Mouse (Mus musculus): ENCODE measurements around the gene Tectb.

DNA sequence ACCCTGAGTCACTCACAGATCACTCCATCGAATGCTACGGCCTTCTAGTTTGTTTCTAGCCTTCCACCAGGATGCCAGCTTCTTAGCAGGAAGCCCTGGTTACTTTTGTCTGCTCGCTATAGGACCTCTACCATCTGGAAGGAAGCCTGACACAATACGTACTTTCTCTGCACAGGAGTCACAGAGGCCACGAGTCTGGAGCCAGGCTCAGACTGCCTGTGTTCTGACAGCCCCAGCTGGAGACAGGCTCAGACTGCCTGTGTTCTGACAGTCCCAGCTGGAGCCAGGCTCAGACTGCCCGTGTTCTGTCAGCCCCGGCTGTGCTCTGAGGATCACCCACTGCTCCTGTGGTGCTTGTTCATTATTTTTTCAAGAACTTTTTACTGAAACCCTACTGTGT, 42.6 kb upstream of the Tectb start:
- TF ChIP-seq EP300 (IDR thresholded peaks at IDR 0.05; ENCODE audit: low read depth in 1 of 2, low read length in 2 of 2) (no peak), JUND (IDR thresholded peaks at IDR 0.05; ENCODE audit: low read depth, low read length) (no peak), ZKSCAN1 (IDR thresholded peaks at IDR 0.05; ENCODE audit: low read depth, low read length) (no peak), CTCF (IDR thresholded peaks at IDR 0.05 in 2 of 3, conservative IDR thresholded peaks at IDR 0.05 in 1 of 3; ENCODE audit: control insufficient read depth in 1 of 3, insufficient read depth in 1 of 3, low read depth in 2 of 3, low read length in 3 of 3, poor library complexity in 1 of 3, severe bottlenecking in 1 of 3) (no peak), MXI1 (IDR thresholded peaks at IDR 0.05; ENCODE audit: low read depth, low read length) (no peak), ZC3H11A (IDR thresholded peaks at IDR 0.05; ENCODE audit: low read depth, low read length) (no peak), MAZ (IDR thresholded peaks at IDR 0.05; ENCODE audit: low read depth, low read length) (no peak)

Data from MEL (cell line).